Mouse (Mus musculus) limb, embryonic 12.5 days (tissue): ENCODE measurements around the gene Rab3b. TPM values are rescaled to one million over a fixed set of nuclear protein-coding genes. Genes with fewer than 3 reads are reported as not detected.
A peak's percentile ranks its signal among the peaks of the same experiment; 100 is the strongest.

Experiments used
- ATAC-seq: fragments of 200-750 bp; cut with Nextera tagmentation; 2 replicates; pipeline ENCODE4 v1.8.0; 2017; ENCODE audit warnings: low read depth, moderate TSS enrichment; ENCODE audit not compliant: insufficient number of reproducible peaks, insufficient read depth, low FRiP score, low TSS enrichment
- H3K27ac ChIP-seq: fragments of 300-500 bp; sonication (generic); 2 replicates; pipeline ENCODE4 v1.5.1; 2016; ENCODE audit warnings: mild to moderate bottlenecking, moderate library complexity
- H3K27me3 ChIP-seq: fragments of 300-500 bp; sonication (generic); 2 replicates; pipeline ENCODE4 v1.6.1; 2016; ENCODE audit warnings: mild to moderate bottlenecking, moderate library complexity
- H3K36me3 ChIP-seq: fragments of 300-500 bp; sonication (generic); 2 replicates; pipeline ENCODE4 v1.6.1; 2016; ENCODE audit warnings: mild to moderate bottlenecking, moderate library complexity
- H3K4me1 ChIP-seq: fragments of 300-500 bp; sonication (generic); replicated peaks from 2 replicates; pipeline ENCODE4 v1.6.1; 2016
- H3K4me2 ChIP-seq: fragments of 300-500 bp; sonication (generic); 2 replicates; pipeline ENCODE4 v1.6.1; 2016; ENCODE audit warnings: mild to moderate bottlenecking, moderate library complexity
- H3K4me3 ChIP-seq: fragments of 300-500 bp; sonication (generic); replicated peaks from 2 replicates; pipeline ENCODE4 v1.5.1; 2016; ENCODE audit warnings: mild to moderate bottlenecking
- H3K9ac ChIP-seq: fragments of 300-500 bp; sonication (generic); replicated peaks from 2 replicates; pipeline ENCODE4 v1.6.1; 2016; ENCODE audit warnings: mild to moderate bottlenecking, moderate library complexity
- H3K9me3 ChIP-seq: fragments of 300-500 bp; sonication (generic); 2 replicates; pipeline ENCODE4 v1.6.1; 2016; ENCODE audit warnings: mild to moderate bottlenecking, moderate library complexity
- WGBS: fragments of 180-500 bp; shearing (Covaris S2); methylation state at CpG from one replicate; pipeline ENCODE4 v1.1.7; 2016; 5-methylcytosine and 5-hydroxymethylcytosine counted together
- polyA plus RNA-seq: library from polyadenylated mRNA; unstranded; fragments of >200 nt; fragmentation: Nextera tagmentation; extraction: Ambion mirVana; gene quantifications from 2 replicates; pipeline ENCODE4 v1.2.1, GENCODE M21; 2016

The Rab3b gene
- 15.6 and 17.5 TPM in 2 replicates for polyA plus RNA-seq

DNA sequence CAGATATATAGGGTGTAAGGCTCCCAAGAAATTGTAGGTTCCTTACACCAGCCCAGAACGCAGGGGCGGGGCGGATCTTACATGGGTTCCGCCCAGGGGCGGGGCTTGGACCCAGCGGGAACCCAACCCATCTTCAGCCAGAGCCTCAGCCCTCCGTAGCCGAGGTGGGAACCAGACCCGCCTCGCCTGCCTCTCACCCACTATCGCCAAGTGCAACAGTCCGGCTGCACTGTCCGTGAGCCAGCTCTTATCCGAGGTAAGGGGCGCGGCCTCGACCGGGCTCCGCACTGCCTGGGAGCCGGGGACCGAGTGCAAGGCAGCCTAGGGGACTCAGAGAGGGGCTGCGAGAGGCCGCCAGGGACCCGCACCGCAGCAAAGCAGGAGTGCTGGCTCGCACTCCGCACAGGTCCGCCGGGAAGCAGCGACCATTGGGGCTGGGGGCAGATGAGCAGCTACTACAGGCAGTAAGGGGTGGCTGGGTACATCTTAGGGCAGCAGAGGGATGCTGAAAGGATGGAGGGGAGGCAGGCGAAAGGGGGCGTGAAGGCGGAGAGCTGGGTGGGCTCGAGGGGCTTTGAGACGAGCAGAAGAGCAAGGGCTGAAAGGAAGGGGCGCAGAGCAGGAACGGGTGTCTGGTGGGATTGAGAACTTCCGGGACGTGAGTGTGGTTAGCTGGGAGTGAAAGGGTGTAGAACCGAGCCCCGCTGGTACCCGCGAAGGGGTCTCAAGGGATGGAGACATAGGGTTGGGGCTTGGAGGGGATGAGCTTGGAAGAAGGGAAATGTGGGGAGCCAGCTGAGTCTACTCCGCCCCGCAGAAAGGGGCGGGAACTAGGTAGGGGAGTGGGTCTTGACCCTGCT lies at the start of gene Rab3b:
TSS of gene Rab3b (plus strand) at position 101 of the 860 bp plus-strand sequence.
- Histone ChIP-seq H3K4me3 (peak within 1 kb of the TSS; percentile 64), H3K36me3 (no peaks in the 10 kb centered on the region), H3K4me1 (peaks cover 6% of the 10 kb centered on the region; the same call in 1 of the 2 replicates), H3K27me3 (peaks cover 25% of the 10 kb centered on the region), H3K27ac (no peak within 1 kb of the TSS), H3K9ac (peak within 1 kb of the TSS; percentile 59), H3K4me2 (peak within 1 kb of the TSS; percentile 97), H3K9me3 (no peaks in the 10 kb centered on the region)
- peak; percentile 80 for ATAC-seq
- under 1% methylated on average over 46 of the region's 46 CpGs for WGBS

DNA sequence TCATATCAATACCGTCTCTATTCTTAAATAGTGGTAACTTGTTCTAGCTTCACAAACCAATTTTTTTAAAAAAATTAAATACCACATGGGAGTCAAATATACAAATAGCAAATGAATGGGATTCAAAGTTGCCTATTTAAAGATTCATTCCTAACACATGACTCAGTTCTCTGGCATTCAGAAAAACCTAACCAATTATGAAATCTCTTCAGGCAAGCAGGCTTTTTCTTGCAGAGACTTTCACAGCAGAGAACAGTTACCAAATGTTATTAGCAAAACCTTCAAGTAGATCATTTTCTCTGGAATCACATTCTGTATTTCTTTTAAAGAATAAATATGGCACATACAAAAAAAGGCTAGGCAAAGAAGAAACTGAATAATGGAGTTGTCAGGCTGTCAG lies 48.2 kb upstream of the Rab3b start:
- WGBS: 94% methylated on average over 1 of the region's 1 CpGs
- Histone ChIP-seq H3K4me3 (no peak overlapping the region), H3K4me2 (no peak overlapping the region), H3K27me3 (no peaks in the 10 kb centered on the region), H3K9me3 (no peaks in the 10 kb centered on the region), H3K36me3 (peaks cover 44% of the 10 kb centered on the region), H3K27ac (no peak overlapping the region), H3K4me1 (peaks cover 13% of the 10 kb centered on the region), H3K9ac (no peak overlapping the region)
- no peak for ATAC-seq

DNA sequence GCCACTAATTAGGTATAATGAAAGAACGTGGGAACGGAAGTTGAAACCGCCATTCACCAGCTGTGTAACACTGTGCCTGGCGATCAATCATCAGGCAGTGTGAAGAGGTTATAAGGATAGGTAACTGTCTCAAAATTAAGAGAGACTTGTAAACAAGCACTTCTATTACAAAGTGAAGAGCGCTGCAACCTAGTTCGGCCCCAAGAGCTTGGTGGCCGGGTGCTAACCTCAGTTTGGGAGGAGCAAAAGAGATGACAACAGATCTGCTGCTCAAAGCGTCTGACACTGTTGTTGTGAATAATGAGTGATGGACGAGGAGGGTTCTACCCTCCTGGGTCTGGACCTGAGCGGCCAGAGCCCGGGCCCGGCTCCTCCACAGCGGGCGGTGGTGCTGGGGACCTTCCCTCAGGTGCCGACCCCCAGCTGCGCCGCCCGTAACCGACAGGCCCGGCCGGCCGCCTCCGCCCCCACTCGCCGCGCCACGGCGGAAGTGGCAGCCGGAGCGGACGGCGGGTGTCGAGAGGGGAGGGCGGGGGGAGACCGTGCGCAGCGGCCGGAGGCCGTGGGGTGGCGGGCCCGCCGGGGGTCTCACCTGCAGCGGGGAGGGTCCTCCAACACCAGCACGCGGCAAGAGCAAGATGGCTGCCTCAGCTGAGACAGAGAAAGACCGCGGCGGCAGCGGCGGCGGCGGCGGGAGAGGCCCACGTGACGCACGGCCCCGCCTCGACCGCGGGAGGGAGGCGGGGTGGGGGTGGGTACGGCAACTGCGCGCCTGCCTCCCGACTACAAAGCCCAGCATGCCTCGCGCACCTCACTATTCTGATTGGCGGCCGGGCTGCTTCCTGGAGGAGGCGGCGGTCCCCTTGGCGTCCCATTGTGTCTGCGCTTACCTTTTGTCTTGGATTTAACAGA lies 45.7 kb upstream of the Rab3b start, which contains the start of gene Btf3l4:
TSS of gene Btf3l4 (minus strand) at position 699 of the 912 bp plus-strand sequence.
- ATAC-seq: peak; percentile 93
- H3K4me2 ChIP-seq: peak within 1 kb of the TSS; percentile 66
- peak within 1 kb of the TSS; percentile 98 for H3K9ac ChIP-seq
- peak within 1 kb of the TSS; percentile 99 for H3K27ac ChIP-seq
- H3K36me3 ChIP-seq: peaks cover 22% of the 10 kb centered on the region
- H3K4me1 ChIP-seq: peaks cover 30% of the 10 kb centered on the region
- H3K9me3 ChIP-seq: no peaks in the 10 kb centered on the region
- peak within 1 kb of the TSS; percentile 90 for H3K4me3 ChIP-seq
- no peaks in the 10 kb centered on the region for H3K27me3 ChIP-seq
- under 1% methylated on average over 72 of the region's 73 CpGs for WGBS

DNA sequence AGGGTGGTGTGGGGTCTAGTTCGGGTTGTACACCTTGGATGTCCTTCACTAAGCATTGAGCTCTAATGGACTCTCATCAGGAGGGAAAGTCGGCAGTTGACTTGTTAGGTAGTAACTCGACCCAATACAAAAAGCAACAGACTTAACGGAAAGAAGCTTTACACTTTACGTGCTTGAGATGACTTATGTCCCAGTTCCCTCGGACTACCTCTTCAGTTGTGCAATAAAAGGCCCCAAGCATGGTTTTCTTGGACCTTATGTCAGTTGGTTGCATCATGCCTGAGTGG lies 45.1 kb upstream of the Rab3b start:
- no peaks in the 10 kb centered on the region for H3K9me3 ChIP-seq
- no peaks in the 10 kb centered on the region for H3K27me3 ChIP-seq
- 1% methylated on average over 6 of the region's 6 CpGs for WGBS
- peak overlapping the region; percentile 99 for H3K27ac ChIP-seq
- peaks cover 31% of the 10 kb centered on the region for H3K4me1 ChIP-seq
- peak overlapping the region; percentile 98 for H3K9ac ChIP-seq
- H3K36me3 ChIP-seq: peaks cover 16% of the 10 kb centered on the region
- H3K4me2 ChIP-seq: peak overlapping the region; percentile 65
- H3K4me3 ChIP-seq: peak overlapping the region; percentile 90
- no peak for ATAC-seq

DNA sequence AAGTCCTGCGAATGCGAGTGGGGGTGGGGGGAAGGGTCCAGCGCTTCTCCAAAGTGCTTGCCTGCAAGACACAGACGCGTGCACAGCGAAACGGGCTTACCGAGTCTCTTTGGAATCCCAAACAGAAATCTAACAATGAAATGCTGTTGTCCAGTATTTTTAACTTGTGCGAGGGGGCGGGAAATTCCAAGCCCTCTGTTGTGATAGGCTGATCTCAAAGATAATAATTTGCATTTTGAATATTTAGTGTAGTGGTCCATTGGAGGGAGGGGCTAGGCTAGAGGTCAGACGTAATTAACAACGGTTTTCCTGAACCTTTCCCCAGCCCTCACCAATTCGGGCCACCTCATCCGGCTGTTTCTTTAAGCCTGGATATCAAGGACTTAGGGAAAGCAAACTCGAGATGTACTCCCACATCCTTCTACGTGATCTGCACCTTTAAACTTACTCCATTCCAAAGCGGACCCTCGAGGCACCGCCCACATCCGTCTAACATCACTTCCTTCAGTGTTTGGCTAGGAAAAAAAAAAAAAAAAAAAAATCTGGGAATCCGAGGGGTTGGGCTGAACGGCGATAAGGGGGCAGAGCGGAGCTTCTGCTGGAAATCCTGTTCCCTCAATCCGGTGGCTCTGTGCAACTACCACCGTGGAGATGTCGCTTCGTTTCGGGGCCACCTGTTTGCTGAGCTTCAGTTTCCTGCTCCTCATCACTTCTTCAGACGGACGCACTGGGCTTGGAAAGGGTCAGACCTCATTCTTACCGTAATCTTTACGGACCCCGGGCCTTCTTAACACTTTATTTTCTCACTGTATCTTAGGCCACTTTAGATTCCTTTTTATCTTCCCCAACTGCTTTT lies 44.5 kb upstream of the Rab3b start, which contains the start of gene Txndc12:
TSS of gene Txndc12 (plus strand) at position 487 of the 856 bp plus-strand sequence.
- H3K36me3 ChIP-seq: peaks cover 10% of the 10 kb centered on the region
- H3K27me3 ChIP-seq: no peaks in the 10 kb centered on the region
- H3K9ac ChIP-seq: peak within 1 kb of the TSS; percentile 98
- peak; percentile 85 for ATAC-seq
- peak within 1 kb of the TSS; percentile 99 for H3K27ac ChIP-seq
- peak within 1 kb of the TSS; percentile 65 for H3K4me2 ChIP-seq
- no peaks in the 10 kb centered on the region for H3K9me3 ChIP-seq
- H3K4me1 ChIP-seq: peaks cover 31% of the 10 kb centered on the region
- peak within 1 kb of the TSS; percentile 90 for H3K4me3 ChIP-seq
- under 1% methylated on average over 34 of the region's 34 CpGs for WGBS

DNA sequence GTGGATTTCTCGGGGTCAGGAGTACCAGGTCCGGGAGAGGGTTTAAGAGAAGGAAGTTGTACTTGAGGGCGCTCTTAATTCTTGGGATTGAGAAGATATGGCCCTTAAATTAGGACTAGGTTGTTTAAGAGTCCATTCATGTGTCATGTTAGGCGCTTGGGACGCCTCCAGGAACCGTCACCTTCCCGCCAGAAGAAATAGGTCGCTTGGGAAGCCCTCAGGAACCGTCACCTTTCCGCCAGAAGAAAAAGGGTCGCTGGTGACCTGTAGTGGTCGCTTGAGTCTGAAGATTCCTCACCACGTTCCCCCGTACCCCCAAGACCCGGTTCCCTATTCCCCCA lies 43.9 kb upstream of the Rab3b start:
- Histone ChIP-seq H3K36me3 (peaks cover 4% of the 10 kb centered on the region), H3K27me3 (no peaks in the 10 kb centered on the region), H3K9ac (peak overlapping the region; percentile 77), H3K4me2 (peak overlapping the region; percentile 65), H3K4me1 (peaks cover 31% of the 10 kb centered on the region), H3K9me3 (no peaks in the 10 kb centered on the region), H3K4me3 (peak overlapping the region; percentile 90), H3K27ac (peak overlapping the region; percentile 99)
- ATAC-seq: no peak
- under 1% methylated on average over 15 of the region's 15 CpGs for WGBS

DNA sequence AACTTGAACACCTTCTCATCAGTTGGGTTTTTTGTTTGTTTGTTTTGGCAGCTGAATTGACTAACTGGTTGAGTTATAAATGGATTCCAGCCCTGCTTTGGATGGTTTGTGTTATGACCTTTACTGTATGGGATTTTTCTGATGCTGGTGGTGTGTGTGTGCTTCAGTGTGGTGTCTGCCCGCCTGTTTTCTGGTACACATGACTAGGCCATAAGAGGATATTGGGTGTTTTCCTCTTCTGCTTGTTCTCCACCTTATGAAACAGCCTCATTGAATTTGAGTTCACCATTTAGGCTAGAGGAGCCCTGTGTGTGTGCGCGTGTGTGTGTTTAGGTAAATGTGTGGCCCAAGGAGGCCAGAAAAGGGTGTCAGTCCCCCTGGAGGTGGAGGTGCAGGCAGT lies 43.4 kb upstream of the Rab3b start:
- Histone ChIP-seq H3K36me3 (peaks cover 4% of the 10 kb centered on the region), H3K9ac (peak overlapping the region; percentile 77), H3K4me3 (peak overlapping the region; percentile 90), H3K27me3 (no peaks in the 10 kb centered on the region), H3K4me1 (peaks cover 31% of the 10 kb centered on the region), H3K9me3 (no peaks in the 10 kb centered on the region), H3K27ac (peak overlapping the region; percentile 99; the same call in 1 of the 2 replicates), H3K4me2 (peak overlapping the region; percentile 65)
- ATAC-seq: no peak
- WGBS: 66% methylated on average over 3 of the region's 3 CpGs

DNA sequence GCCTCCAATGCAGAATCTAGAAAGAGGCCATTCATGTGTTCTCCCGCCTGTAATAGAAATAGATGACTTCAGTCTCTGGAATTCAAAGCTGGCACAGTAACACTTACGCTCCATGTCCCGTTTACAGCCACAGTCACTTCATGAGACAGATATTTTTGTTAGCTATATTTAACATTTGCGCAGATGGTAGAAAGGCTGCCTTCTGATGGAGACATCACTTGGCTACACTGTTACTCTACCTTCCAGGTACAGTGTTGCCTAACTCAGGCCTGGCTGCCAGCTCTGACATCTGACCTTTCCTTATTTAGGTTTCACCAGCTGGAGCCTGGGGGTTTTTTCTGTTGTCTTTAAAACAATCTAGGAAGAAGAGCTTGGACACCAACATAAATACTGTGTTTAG lies 40.8 kb upstream of the Rab3b start:
- Histone ChIP-seq H3K27me3 (no peaks in the 10 kb centered on the region), H3K9ac (no peak overlapping the region), H3K4me1 (peaks cover 22% of the 10 kb centered on the region), H3K36me3 (peaks cover 7% of the 10 kb centered on the region), H3K4me3 (no peak overlapping the region), H3K4me2 (no peak overlapping the region), H3K27ac (no peak overlapping the region), H3K9me3 (no peaks in the 10 kb centered on the region)
- ATAC-seq: no peak
- WGBS: 86% methylated on average over 4 of the region's 4 CpGs

DNA sequence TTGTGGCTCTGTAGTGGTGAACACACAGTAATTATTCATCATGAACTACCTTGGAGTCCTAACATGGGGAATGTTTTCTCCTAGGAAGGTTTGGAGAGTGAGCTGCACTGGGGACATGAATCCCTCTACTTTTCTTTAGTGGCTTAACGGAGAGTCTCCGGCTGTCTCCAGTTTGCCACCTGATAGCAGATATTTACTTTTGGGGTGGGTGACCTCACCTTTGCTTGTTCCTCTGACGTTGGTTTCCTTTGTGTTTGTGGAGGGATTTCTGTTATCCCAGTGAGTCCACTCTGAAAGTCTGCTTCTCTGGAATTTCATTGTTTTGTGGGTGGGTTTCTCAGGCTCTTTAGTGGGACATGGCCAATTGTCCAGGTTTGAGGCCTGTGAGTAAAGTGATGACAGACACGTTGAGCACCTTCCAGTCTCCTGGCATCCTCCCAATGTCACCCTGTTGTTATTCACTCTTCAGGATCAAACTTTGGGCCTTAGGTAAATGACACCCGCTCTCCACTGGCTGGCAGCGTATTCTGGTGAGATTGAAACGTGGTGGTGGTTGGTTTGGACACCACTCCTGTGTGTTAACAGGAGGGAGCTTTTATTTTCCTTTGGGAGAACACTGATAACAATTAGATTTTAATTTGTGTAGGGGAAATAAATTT lies 36.8 kb upstream of the Rab3b start:
- Histone ChIP-seq H3K9me3 (no peaks in the 10 kb centered on the region), H3K27me3 (no peaks in the 10 kb centered on the region), H3K36me3 (peaks cover 7% of the 10 kb centered on the region), H3K9ac (no peak overlapping the region), H3K27ac (no peak overlapping the region), H3K4me3 (no peak overlapping the region), H3K4me1 (peaks cover 4% of the 10 kb centered on the region; the same call in 1 of the 2 replicates), H3K4me2 (no peak overlapping the region)
- 91% methylated on average over 7 of the region's 7 CpGs for WGBS
- no peak for ATAC-seq

DNA sequence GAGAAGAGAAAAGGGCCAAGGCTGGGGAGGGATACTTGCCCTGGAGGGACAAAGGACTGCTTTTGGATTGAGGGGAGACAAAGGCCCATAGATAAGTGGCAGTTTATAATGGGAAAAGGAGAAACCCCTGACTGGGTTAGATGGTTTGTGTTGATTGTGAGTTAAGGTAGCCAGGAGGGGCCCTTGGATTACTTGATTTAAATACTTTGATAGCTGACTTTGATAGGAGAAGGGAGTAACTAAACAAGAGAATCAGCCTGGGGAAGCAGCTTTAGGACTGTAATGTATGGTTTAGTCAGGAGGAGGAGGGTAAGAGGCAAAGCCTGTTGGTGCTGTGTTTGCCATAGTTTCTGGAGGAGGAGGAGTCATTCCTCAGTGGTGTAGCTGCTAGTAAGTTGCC lies 35.5 kb upstream of the Rab3b start:
- no peak overlapping the region for H3K4me3 ChIP-seq
- H3K27ac ChIP-seq: no peak overlapping the region
- no peak for ATAC-seq
- H3K9ac ChIP-seq: no peak overlapping the region
- peaks cover 7% of the 10 kb centered on the region for H3K36me3 ChIP-seq
- H3K4me2 ChIP-seq: no peak overlapping the region
- no peaks in the 10 kb centered on the region for H3K27me3 ChIP-seq
- no peaks in the 10 kb centered on the region for H3K9me3 ChIP-seq
- peaks cover under 1% of the 10 kb centered on the region; the same call in 1 of the 2 replicates for H3K4me1 ChIP-seq
